Mouse (Mus musculus) midbrain, embryonic 13.5 days (tissue): ENCODE measurements around the gene Pbrm1. TPM values are rescaled to one million over a fixed set of nuclear protein-coding genes. Genes with fewer than 3 reads are reported as not detected.

Experiments used
- ATAC-seq: fragments of 200-750 bp; cut with Nextera tagmentation; 2 replicates; pipeline ENCODE4 v1.8.0; 2017; ENCODE audit warnings: mild to moderate bottlenecking, moderate TSS enrichment, moderate library complexity
- H3K27ac ChIP-seq: fragments of 300-500 bp; sonication (generic); 2 replicates; pipeline ENCODE4 v1.5.1; 2015; ENCODE audit warnings: inconsistent platforms, mild to moderate bottlenecking, moderate library complexity
- H3K27me3 ChIP-seq: fragments of 300-500 bp; sonication (generic); 2 replicates; pipeline ENCODE4 v1.6.1; 2015; ENCODE audit warnings: mild to moderate bottlenecking, inconsistent platforms
- H3K36me3 ChIP-seq: fragments of 300-500 bp; sonication (generic); 2 replicates; pipeline ENCODE4 v1.6.1; 2015; ENCODE audit warnings: mild to moderate bottlenecking, inconsistent platforms
- H3K4me1 ChIP-seq: fragments of 300-500 bp; sonication (generic); replicated peaks from 2 replicates; pipeline ENCODE4 v1.6.1; 2015; ENCODE audit warnings: inconsistent platforms
- H3K4me2 ChIP-seq: fragments of 300-500 bp; sonication (generic); replicated peaks from 2 replicates; pipeline ENCODE4 v1.6.1; 2015; ENCODE audit warnings: moderate library complexity, mild to moderate bottlenecking, inconsistent platforms
- H3K4me3 ChIP-seq: fragments of 300-500 bp; sonication (generic); replicated peaks from 2 replicates; pipeline ENCODE4 v1.5.1; 2015; ENCODE audit warnings: mild to moderate bottlenecking, inconsistent platforms
- H3K9ac ChIP-seq: fragments of 300-500 bp; sonication (generic); replicated peaks from 2 replicates; pipeline ENCODE4 v1.6.1; 2015; ENCODE audit warnings: mild to moderate bottlenecking, inconsistent platforms
- H3K9me3 ChIP-seq: fragments of 300-500 bp; sonication (generic); 2 replicates; pipeline ENCODE4 v1.6.1; 2016; ENCODE audit warnings: mild to moderate bottlenecking, inconsistent platforms
- WGBS: fragments of 180-500 bp; shearing (Covaris S2); methylation state at CpG from one replicate; pipeline ENCODE4 v1.1.7; 2015; 5-methylcytosine and 5-hydroxymethylcytosine counted together
- polyA plus RNA-seq: library from polyadenylated mRNA; unstranded; fragments of >200 nt; fragmentation: Nextera tagmentation; extraction: Ambion mirVana; gene quantifications from 2 replicates; pipeline ENCODE4 v1.2.1, GENCODE M21; 2015

Pbrm1 gene
- polyA plus RNA-seq, 1 experiment from 2014 or later: 181 TPM

- no peaks in the 10 kb centered on the region for H3K4me1 ChIP-seq
- H3K4me2 ChIP-seq: no peak overlapping the region
- no peaks in the 10 kb centered on the region for H3K9me3 ChIP-seq
- ATAC-seq: no peak
- H3K27ac ChIP-seq: no peak overlapping the region
- H3K9ac ChIP-seq: no peak overlapping the region
- H3K27me3 ChIP-seq: no peaks in the 10 kb centered on the region
- 87% methylated on average over 6 of the region's 6 CpGs for WGBS
- peaks cover 78% of the 10 kb centered on the region for H3K36me3 ChIP-seq
- no peak overlapping the region for H3K4me3 ChIP-seq
These were observed 68.5 kb downstream of the Pbrm1 start for GRCm38 (mm10) chr14:31087433-31087832.

- no peaks in the 10 kb centered on the region for H3K9me3 ChIP-seq
- no peak overlapping the region for H3K4me3 ChIP-seq
- H3K4me1 ChIP-seq: no peaks in the 10 kb centered on the region
- no peak overlapping the region for H3K27ac ChIP-seq
- WGBS: 97% methylated on average over 2 of the region's 2 CpGs
- H3K27me3 ChIP-seq: no peaks in the 10 kb centered on the region
- ATAC-seq: no peak
- H3K36me3 ChIP-seq: peaks cover 79% of the 10 kb centered on the region
- H3K9ac ChIP-seq: no peak overlapping the region
- H3K4me2 ChIP-seq: no peak overlapping the region
These were observed 69.6 kb downstream of the Pbrm1 start for GRCm38 (mm10) chr14:31088515-31088914.

- ATAC-seq: no peak
- 100% methylated on average over 1 of the region's 1 CpGs for WGBS
- peaks cover 84% of the 10 kb centered on the region for H3K36me3 ChIP-seq
These were observed 71.0 kb downstream of the Pbrm1 start for GRCm38 (mm10) chr14:31089918-31090317.

GRCm38 (mm10) chr14:31105156-31105555, 86.2 kb downstream of the Pbrm1 start:
- Histone ChIP-seq H3K4me3 (no peak overlapping the region), H3K9ac (no peak overlapping the region), H3K9me3 (no peaks in the 10 kb centered on the region), H3K36me3 (peaks cover 66% of the 10 kb centered on the region), H3K4me2 (no peak overlapping the region), H3K27ac (no peak overlapping the region), H3K27me3 (no peaks in the 10 kb centered on the region), H3K4me1 (no peaks in the 10 kb centered on the region)
- WGBS: 98% methylated on average over 2 of the region's 2 CpGs
- no peak for ATAC-seq

More at GRCm38 (mm10) chr14:31089918-31090317, 71.0 kb downstream of the Pbrm1 start:
- Histone ChIP-seq H3K9me3 (no peaks in the 10 kb centered on the region), H3K9ac (no peak overlapping the region), H3K4me3 (no peak overlapping the region), H3K27ac (no peak overlapping the region), H3K4me2 (no peak overlapping the region), H3K4me1 (no peaks in the 10 kb centered on the region), H3K27me3 (no peaks in the 10 kb centered on the region)

- Histone ChIP-seq H3K9ac (no peak overlapping the region), H3K4me1 (no peaks in the 10 kb centered on the region), H3K27ac (no peak overlapping the region), H3K4me3 (no peak overlapping the region), H3K9me3 (no peaks in the 10 kb centered on the region), H3K4me2 (no peak overlapping the region), H3K36me3 (peaks cover 83% of the 10 kb centered on the region), H3K27me3 (no peaks in the 10 kb centered on the region)
- WGBS: 90% methylated on average over 3 of the region's 3 CpGs
- ATAC-seq: no peak
These were observed 91.7 kb downstream of the Pbrm1 start for GRCm38 (mm10) chr14:31110613-31111012.

GRCm38 (mm10) chr14:31112187-31112586, 93.2 kb downstream of the Pbrm1 start:
- H3K9ac ChIP-seq: no peak overlapping the region
- no peak overlapping the region for H3K4me2 ChIP-seq
- no peaks in the 10 kb centered on the region for H3K9me3 ChIP-seq
- no peak overlapping the region for H3K27ac ChIP-seq
- 91% methylated on average over 5 of the region's 5 CpGs for WGBS
- H3K4me1 ChIP-seq: no peaks in the 10 kb centered on the region
- no peaks in the 10 kb centered on the region for H3K27me3 ChIP-seq
- no peak overlapping the region for H3K4me3 ChIP-seq
- H3K36me3 ChIP-seq: peaks cover 82% of the 10 kb centered on the region
- ATAC-seq: no peak

GRCm38 (mm10) chr14:31114011-31114410, 95.1 kb downstream of the Pbrm1 start:
- Histone ChIP-seq H3K4me2 (no peak overlapping the region), H3K27me3 (no peaks in the 10 kb centered on the region), H3K4me3 (no peak overlapping the region), H3K9me3 (no peaks in the 10 kb centered on the region), H3K27ac (no peak overlapping the region), H3K4me1 (no peaks in the 10 kb centered on the region), H3K36me3 (peaks cover 79% of the 10 kb centered on the region), H3K9ac (no peak overlapping the region)
- no peak for ATAC-seq
- WGBS: 88% methylated on average over 3 of the region's 3 CpGs

GRCm38 (mm10) chr14:31115522-31115921, 96.6 kb downstream of the Pbrm1 start:
- Histone ChIP-seq H3K36me3 (peaks cover 75% of the 10 kb centered on the region), H3K9ac (no peak overlapping the region), H3K27me3 (no peaks in the 10 kb centered on the region), H3K4me1 (no peaks in the 10 kb centered on the region), H3K4me3 (no peak overlapping the region), H3K9me3 (no peaks in the 10 kb centered on the region), H3K4me2 (no peak overlapping the region), H3K27ac (no peak overlapping the region)
- no peak for ATAC-seq
- WGBS: 85% methylated on average over 2 of the region's 2 CpGs

- Histone ChIP-seq H3K27me3 (no peaks in the 10 kb centered on the region), H3K4me1 (peaks cover 42% of the 10 kb centered on the region), H3K36me3 (peaks cover 21% of the 10 kb centered on the region), H3K4me2 (no peak overlapping the region), H3K9ac (no peak overlapping the region; the same call in 1 of the 2 replicates), H3K27ac (no peak overlapping the region), H3K9me3 (no peaks in the 10 kb centered on the region), H3K4me3 (no peak overlapping the region)
- 72% methylated on average over 9 of the region's 9 CpGs for WGBS
- no peak for ATAC-seq
These were observed 106.5 kb downstream of the Pbrm1 start for GRCm38 (mm10) chr14:31125106-31126075.

- no peak overlapping the region for H3K4me3 ChIP-seq
- no peaks in the 10 kb centered on the region for H3K9me3 ChIP-seq
- peaks cover 48% of the 10 kb centered on the region for H3K4me1 ChIP-seq
- no peak for ATAC-seq
- 96% methylated on average over 8 of the region's 8 CpGs for WGBS
- H3K4me2 ChIP-seq: peak overlapping the region; percentile 41; the same call in 1 of the 2 replicates
- H3K27me3 ChIP-seq: no peaks in the 10 kb centered on the region
- no peak overlapping the region for H3K27ac ChIP-seq
- H3K9ac ChIP-seq: no peak overlapping the region
- peaks cover 11% of the 10 kb centered on the region for H3K36me3 ChIP-seq
These were observed 107.9 kb downstream of the Pbrm1 start for GRCm38 (mm10) chr14:31126826-31127225.

GRCm38 (mm10) chr14:31128101-31128825, 109.3 kb downstream of the Pbrm1 start:
- 3% methylated on average over 23 of the region's 23 CpGs for WGBS
- peaks cover 62% of the 10 kb centered on the region for H3K4me1 ChIP-seq

GRCm38 (mm10) chr14:31128826-31129219, 109.9 kb downstream of the Pbrm1 start, which contains the start of gene Smim4:
Smim4 (minus strand) TSS chr14:31128956.
- Histone ChIP-seq H3K9ac (peak within 1 kb of the TSS; percentile 78), H3K9me3 (no peaks in the 10 kb centered on the region), H3K4me1 (peaks cover 68% of the 10 kb centered on the region), H3K27me3 (no peaks in the 10 kb centered on the region), H3K4me3 (peak within 1 kb of the TSS; percentile 75), H3K27ac (peak within 1 kb of the TSS; percentile 93), H3K36me3 (peaks cover 3% of the 10 kb centered on the region; the same call in 1 of the 2 replicates), H3K4me2 (peak within 1 kb of the TSS; percentile 93)
- WGBS: under 1% methylated on average over 33 of the region's 33 CpGs
- ATAC-seq: peak; percentile 93

More at GRCm38 (mm10) chr14:31128101-31128825, 109.3 kb downstream of the Pbrm1 start:
- Histone ChIP-seq H3K9me3 (no peaks in the 10 kb centered on the region), H3K4me3 (peak overlapping the region; percentile 75), H3K9ac (peak overlapping the region; percentile 78), H3K27ac (peak overlapping the region; percentile 83), H3K36me3 (peaks cover 5% of the 10 kb centered on the region), H3K4me2 (peak overlapping the region; percentile 93), H3K27me3 (no peaks in the 10 kb centered on the region)
- peak; percentile 3 for ATAC-seq
